Mouse (Mus musculus) lung, postnatal 0 days (tissue): ENCODE results near the gene Mfsd10.

Experiments
- CTCF ChIP-seq: IDR thresholded peaks from 2 replicates; pipeline ENCODE4 v1.5.1; 2016; ENCODE audit warnings: antibody characterized with exemption, mild to moderate bottlenecking
- EP300 ChIP-seq: IDR thresholded peaks from 2 replicates; pipeline ENCODE4 v1.6.1; 2016; ENCODE audit warnings: antibody characterized with exemption, mild to moderate bottlenecking, control low read depth

GRCm38 (mm10) chr5:34657556-34657955 lies 20.5 kb upstream of the Mfsd10 start:
- TF ChIP-seq EP300 (no peak), CTCF (no peak)
